Mouse (Mus musculus) kidney, embryonic 16.5 days (tissue): ENCODE data around the gene Spsb2. TPM values are rescaled to one million over a fixed set of nuclear protein-coding genes. Genes with fewer than 3 reads are reported as not detected.
"Not testable (repeated sequence)": the region's sequence is repeated elsewhere in the genome, so short reads cannot be mapped to it uniquely, and the experiment has no call there.

Experiments used
- ATAC-seq: fragments of 200-750 bp; cut with Nextera tagmentation; 2 replicates; pipeline ENCODE4 v1.8.0; 2017; ENCODE audit warnings: moderate TSS enrichment; ENCODE audit not compliant: low FRiP score, low TSS enrichment
- H3K27ac ChIP-seq: fragments of 300-500 bp; sonication (generic); 2 replicates; pipeline ENCODE4 v1.5.1; 2014; ENCODE audit warnings: low read length
- H3K27me3 ChIP-seq: fragments of 300-500 bp; sonication (generic); 2 replicates; pipeline ENCODE4 v1.6.1; 2014; ENCODE audit warnings: low read length, control low read depth, mixed read lengths; ENCODE audit not compliant: insufficient read depth
- H3K36me3 ChIP-seq: fragments of 300-500 bp; sonication (generic); 2 replicates; pipeline ENCODE4 v1.6.1; 2014; ENCODE audit warnings: low read length, control low read depth, mixed read lengths; ENCODE audit not compliant: insufficient read depth
- H3K4me1 ChIP-seq: fragments of 300-500 bp; sonication (generic); 2 replicates; pipeline ENCODE4 v1.6.1; 2014; ENCODE audit warnings: low read length, control low read depth, mixed read lengths; ENCODE audit not compliant: insufficient read depth
- H3K4me2 ChIP-seq: fragments of 300-500 bp; sonication (generic); replicated peaks from 2 replicates; pipeline ENCODE4 v1.6.1; 2014; ENCODE audit warnings: low read depth, low read length
- H3K4me3 ChIP-seq: fragments of 300-500 bp; sonication (generic); 2 replicates; pipeline ENCODE4 v1.5.1; 2014; ENCODE audit warnings: mild to moderate bottlenecking, low read length
- H3K9ac ChIP-seq: fragments of 300-500 bp; sonication (generic); replicated peaks from 2 replicates; pipeline ENCODE4 v1.6.1; 2014; ENCODE audit warnings: low read length
- H3K9me3 ChIP-seq: fragments of 300-500 bp; sonication (generic); 2 replicates; pipeline ENCODE4 v1.6.1; 2016; ENCODE audit warnings: low read length, control low read depth
- whole genome bisulfite sequencing: fragments of 180-500 bp; shearing (Covaris S2); extraction: QIAGEN DNeasy Blood & Tissue Kit; methylation state at CpG from one replicate; pipeline ENCODE4 v1.1.7; 2014; 5-methylcytosine and 5-hydroxymethylcytosine counted together
- polyA plus RNA-seq: library from polyadenylated mRNA; unstranded; fragments of >200 nt; fragmentation: Nextera tagmentation; extraction: Ambion mirVana; gene quantifications from 2 replicates; pipeline ENCODE4 v1.2.1, GENCODE M21; 2015

Gene Spsb2
- polyA plus RNA-seq, 1 experiment from 2014 or later: 21.5 TPM

- H3K36me3 ChIP-seq: no peaks in the 10 kb centered on the region
- no peak overlapping the region for H3K9ac ChIP-seq
- H3K27me3 ChIP-seq: no peaks in the 10 kb centered on the region
- H3K4me2 ChIP-seq: no peak overlapping the region
- peaks cover 13% of the 10 kb centered on the region; the same call in 1 of the 2 replicates for H3K4me1 ChIP-seq
- ATAC-seq: no peak
- no peaks in the 10 kb centered on the region for H3K9me3 ChIP-seq
- no peak overlapping the region for H3K27ac ChIP-seq
- no peak overlapping the region for H3K4me3 ChIP-seq
- 65% methylated on average over 3 of the region's 3 CpGs for WGBS
Observed at GRCm38 (mm10) chr6:124791911-124792310, 16.6 kb upstream of the Spsb2 start.

- no peaks in the 10 kb centered on the region for H3K27me3 ChIP-seq
- peak overlapping the region; percentile 91 for H3K27ac ChIP-seq
- H3K9me3 ChIP-seq: no peaks in the 10 kb centered on the region
- WGBS: 70% methylated on average over 4 of the region's 4 CpGs
- no peak overlapping the region for H3K9ac ChIP-seq
- ATAC-seq: peak; percentile 69; the same call in 1 of the 2 replicates
- H3K4me2 ChIP-seq: no peak overlapping the region
- H3K4me3 ChIP-seq: no peak overlapping the region
- no peaks in the 10 kb centered on the region for H3K36me3 ChIP-seq
- H3K4me1 ChIP-seq: peaks cover 8% of the 10 kb centered on the region; the same call in 1 of the 2 replicates
Observed at GRCm38 (mm10) chr6:124795781-124796180, 12.7 kb upstream of the Spsb2 start.

GRCm38 (mm10) chr6:124796200-124796599 is 12.3 kb upstream of the Spsb2 start:
- peaks cover 8% of the 10 kb centered on the region; the same call in 1 of the 2 replicates for H3K4me1 ChIP-seq
- H3K9me3 ChIP-seq: no peaks in the 10 kb centered on the region
- H3K27me3 ChIP-seq: no peaks in the 10 kb centered on the region
- no peak overlapping the region for H3K9ac ChIP-seq
- H3K27ac ChIP-seq: peak overlapping the region; percentile 91
- H3K4me2 ChIP-seq: no peak overlapping the region
- no peak overlapping the region for H3K4me3 ChIP-seq
- WGBS: 68% methylated on average over 2 of the region's 2 CpGs
- no peaks in the 10 kb centered on the region for H3K36me3 ChIP-seq
- ATAC-seq: no peak

GRCm38 (mm10) chr6:124802400-124802799 is 6.1 kb upstream of the Spsb2 start:
- 25% methylated on average over 4 of the region's 9 CpGs for WGBS
- peak overlapping the region; percentile 26; the same call in 1 of the 2 replicates for H3K4me2 ChIP-seq
- not testable (repeated sequence) for H3K9me3 ChIP-seq, H3K36me3 ChIP-seq, H3K27me3 ChIP-seq, H3K27ac ChIP-seq, H3K4me1 ChIP-seq, H3K4me3 ChIP-seq, H3K9ac ChIP-seq, ATAC-seq

- Histone ChIP-seq H3K36me3 (no peaks in the 10 kb centered on the region), H3K4me3 (no peak overlapping the region), H3K27me3 (no peaks in the 10 kb centered on the region), H3K9me3 (no peaks in the 10 kb centered on the region), H3K4me1 (peaks cover 9% of the 10 kb centered on the region), H3K9ac (no peak overlapping the region), H3K27ac (no peak overlapping the region), H3K4me2 (no peak overlapping the region)
- WGBS: 85% methylated on average over 3 of the region's 3 CpGs
- no peak for ATAC-seq
Observed at GRCm38 (mm10) chr6:124803061-124803460, 5.4 kb upstream of the Spsb2 start.

GRCm38 (mm10) chr6:124803691-124804090 is 4.8 kb upstream of the Spsb2 start:
- not testable (repeated sequence) for ATAC-seq, H3K27me3 ChIP-seq
- 94% methylated on average over 4 of the region's 4 CpGs for WGBS

GRCm38 (mm10) chr6:124804341-124804740 is 4.1 kb upstream of the Spsb2 start:
- H3K9me3 ChIP-seq: no peaks in the 10 kb centered on the region
- no peak overlapping the region for H3K9ac ChIP-seq
- H3K4me1 ChIP-seq: peaks cover 12% of the 10 kb centered on the region

More at GRCm38 (mm10) chr6:124803691-124804090, 4.8 kb upstream of the Spsb2 start:
- not testable (repeated sequence) for H3K4me2 ChIP-seq, H3K27ac ChIP-seq, H3K4me3 ChIP-seq, H3K9me3 ChIP-seq, H3K36me3 ChIP-seq, H3K9ac ChIP-seq
- peaks cover 12% of the 10 kb centered on the region for H3K4me1 ChIP-seq

GRCm38 (mm10) chr6:124805341-124806321 is 2.8 kb upstream of the Spsb2 start:
- Histone ChIP-seq H3K9ac (peak overlapping the region; percentile 72), H3K27me3 (no peaks in the 10 kb centered on the region), H3K4me2 (peak overlapping the region; percentile 83), H3K4me1 (peaks cover 22% of the 10 kb centered on the region), H3K36me3 (no peaks in the 10 kb centered on the region), H3K9me3 (no peaks in the 10 kb centered on the region), H3K4me3 (peak overlapping the region; percentile 56), H3K27ac (peak overlapping the region; percentile 98)
- under 1% methylated on average over 34 of the region's 34 CpGs for WGBS
- peak; percentile 72 for ATAC-seq

More at GRCm38 (mm10) chr6:124804341-124804740, 4.1 kb upstream of the Spsb2 start:
- 83% methylated on average over 3 of the region's 3 CpGs for WGBS
- no peak overlapping the region for H3K4me2 ChIP-seq
- no peaks in the 10 kb centered on the region for H3K27me3 ChIP-seq
- peak overlapping the region; percentile 98; the same call in 1 of the 2 replicates for H3K27ac ChIP-seq
- H3K36me3 ChIP-seq: no peaks in the 10 kb centered on the region
- no peak for ATAC-seq
- H3K4me3 ChIP-seq: no peak overlapping the region

GRCm38 (mm10) chr6:124806446-124807140 is 1.9 kb upstream of the Spsb2 start:
- peak overlapping the region; percentile 3; the same call in 1 of the 2 replicates for H3K9ac ChIP-seq
- WGBS: 75% methylated on average over 7 of the region's 7 CpGs

More at GRCm38 (mm10) chr6:124806446-124807140, 1.9 kb upstream of the Spsb2 start:
- H3K4me3 ChIP-seq: peak overlapping the region; percentile 56; the same call in 1 of the 2 replicates
- H3K27me3 ChIP-seq: no peaks in the 10 kb centered on the region
- no peak for ATAC-seq
- H3K9me3 ChIP-seq: no peaks in the 10 kb centered on the region
- peaks cover 22% of the 10 kb centered on the region for H3K4me1 ChIP-seq
- H3K36me3 ChIP-seq: peaks cover 3% of the 10 kb centered on the region
- peak overlapping the region; percentile 98 for H3K27ac ChIP-seq
- peak overlapping the region; percentile 83 for H3K4me2 ChIP-seq
